24 mouse cellular contexts compared by ENCODE assay signal in genomic region chr19:4513236-4513858, GRCm38 (mm10). TPM values are rescaled to one million over a fixed set of nuclear protein-coding genes. Genes with fewer than 3 reads are reported as not detected.
A peak's percentile ranks its signal among the peaks of the same experiment; 100 is the strongest.
DNase-seq lines count a peak whose midpoint lies in the region; ATAC-seq and TF ChIP-seq lines count a peak whose summit lies in the region.
"Had no signal": no experiment of that assay in that cellular context is flagged by ENCODE, and none has a peak within 500 bp of the region (broad histone marks: within the 10 kb centered on the region; RNA-seq: fewer than 3 reads in every experiment).

No protein-coding gene starts in this region.

- H3K4me1 ChIP-seq in hindbrain, embryonic 13.5 days (replicated peaks) = peaks cover 24% of the 10 kb centered on the region
- H3K4me1 ChIP-seq in hindbrain, embryonic 11.5 days (replicated peaks; ENCODE audit: control insufficient read depth, insufficient read depth, low read length) = no peaks in the 10 kb centered on the region
- peaks cover 9% of the 10 kb centered on the region for H3K4me1 ChIP-seq in brown adipose tissue, adult 24 weeks (ENCODE audit: control insufficient read depth, insufficient read depth, insufficient read length, low read length)
- no peaks in the 10 kb centered on the region for H3K4me1 ChIP-seq in stomach, postnatal 0 days (replicated peaks; ENCODE audit: control insufficient read depth, insufficient read depth)

- no peaks in the 10 kb centered on the region for H3K9me3 ChIP-seq in hindbrain, embryonic 13.5 days
- H3K9me3 ChIP-seq in hindbrain, embryonic 11.5 days (ENCODE audit: control insufficient read depth, low read length) = no peaks in the 10 kb centered on the region
- no peaks in the 10 kb centered on the region for H3K9me3 ChIP-seq in stomach, postnatal 0 days (ENCODE audit: control insufficient read depth, low read length)
- H3K9me3 ChIP-seq: embryonic facial prominence, embryonic 15.5 days; forebrain, embryonic 10.5 days; heart, embryonic 13.5 days; intestine, embryonic 15.5 days had no signal

- no peak for ATAC-seq in hindbrain, embryonic 13.5 days (ENCODE audit: low FRiP score)
- no peak for ATAC-seq in hindbrain, embryonic 11.5 days (ENCODE audit: low FRiP score)
- ATAC-seq in stomach, postnatal 0 days (ENCODE audit: low FRiP score, low TSS enrichment) = no peak
- ATAC-seq: forebrain, embryonic 14.5 days; intestine, embryonic 15.5 days had no signal

- no peak for TF ChIP-seq CTCF in stomach, postnatal 0 days (IDR thresholded peaks at IDR 0.05; ENCODE audit: low read depth)

- TF ChIP-seq EP300 in stomach, postnatal 0 days (optimal IDR thresholded peaks at IDR 0.05) = no peak

- H3K36me3 ChIP-seq in hindbrain, embryonic 13.5 days = no peaks in the 10 kb centered on the region
- H3K36me3 ChIP-seq in hindbrain, embryonic 11.5 days (ENCODE audit: control insufficient read depth, insufficient read depth, low read length) = no peaks in the 10 kb centered on the region
- no peaks in the 10 kb centered on the region; the same call in 1 of the 2 replicates for H3K36me3 ChIP-seq in stomach, postnatal 0 days (ENCODE audit: control insufficient read depth, insufficient read depth, low read length)
- H3K36me3 ChIP-seq: embryonic facial prominence, embryonic 15.5 days; forebrain, embryonic 10.5 days; heart, embryonic 13.5 days; intestine, embryonic 15.5 days had no signal

- H3K27me3 ChIP-seq in hindbrain, embryonic 13.5 days = peaks cover 11% of the 10 kb centered on the region; the same call in 1 of the 2 replicates
- no peaks in the 10 kb centered on the region for H3K27me3 ChIP-seq in hindbrain, embryonic 11.5 days (ENCODE audit: control insufficient read depth, insufficient read depth, low read length)
- H3K27me3 ChIP-seq in stomach, postnatal 0 days (ENCODE audit: control insufficient read depth, insufficient read depth, low read length) = no peaks in the 10 kb centered on the region
- H3K27me3 ChIP-seq: CH12.LX; intestine, embryonic 15.5 days had no signal

- H3K4me3 ChIP-seq in hindbrain, embryonic 13.5 days = no peak overlapping the region
- no peak overlapping the region for H3K4me3 ChIP-seq in hindbrain, embryonic 11.5 days (ENCODE audit: low read depth, low read length)
- H3K4me3 ChIP-seq in brown adipose tissue, adult 24 weeks (ENCODE audit: insufficient read depth, low read depth, low read length) = no peak overlapping the region
- H3K4me3 ChIP-seq in stomach, postnatal 0 days (ENCODE audit: low read depth, low read length) = no peak overlapping the region
- H3K4me3 ChIP-seq: embryonic facial prominence, embryonic 15.5 days; erythroblast, embryonic 14.5 days; forebrain, embryonic 10.5 days; heart, embryonic 13.5 days; intestine, embryonic 15.5 days had no signal

- H3K4me2 ChIP-seq in hindbrain, embryonic 13.5 days = no peak overlapping the region
- no peak overlapping the region for H3K4me2 ChIP-seq in hindbrain, embryonic 11.5 days (replicated peaks; ENCODE audit: low read depth, low read length)
- H3K4me2 ChIP-seq in stomach, postnatal 0 days (replicated peaks; ENCODE audit: low read depth) = no peak overlapping the region
- H3K4me2 ChIP-seq: embryonic facial prominence, embryonic 15.5 days; heart, embryonic 13.5 days; hindbrain, embryonic 14.5 days; intestine, embryonic 15.5 days had no signal

- H3K27ac ChIP-seq in hindbrain, embryonic 13.5 days = no peak overlapping the region
- no peak overlapping the region for H3K27ac ChIP-seq in hindbrain, embryonic 11.5 days (ENCODE audit: low read depth, low read length)
- H3K27ac ChIP-seq in brown adipose tissue, adult 24 weeks (replicated peaks; ENCODE audit: low read depth, low read length) = peak overlapping the region; percentile 66
- no peak overlapping the region for H3K27ac ChIP-seq in stomach, postnatal 0 days (replicated peaks)
- H3K27ac ChIP-seq: embryonic facial prominence, embryonic 15.5 days; forebrain, embryonic 10.5 days; heart, embryonic 13.5 days; hindbrain, embryonic 14.5 days; intestine, embryonic 15.5 days had no signal

- peak; percentile 24 for DNase-seq in cerebellum, adult 9-11 months
- no peak for DNase-seq in cerebellum, postnatal 4 days (ENCODE audit: low spot score in 2 of 2)
- no peak for DNase-seq in hindbrain, embryonic 11.5 days (ENCODE audit: low spot score)
- DNase-seq in stomach, postnatal 0 days (ENCODE audit: low spot score) = peak; percentile 14
- DNase-seq in Muller cell, postnatal 12 days (ENCODE audit: inconsistent ontology term) = no peak
- DNase-seq: adrenal gland, adult 8-10 months; cerebellum, adult 11-12 months; cerebellum, adult 9-10 months; cerebellum, postnatal 36 days; gastrocnemius, postnatal 10 days; heart, postnatal 4 days had no signal

- 78% methylated on average over 4 of the region's 4 CpGs for WGBS in hindbrain, embryonic 13.5 days
- 70% methylated on average over 4 of the region's 4 CpGs for WGBS in hindbrain, embryonic 11.5 days
- WGBS in stomach, postnatal 0 days = 72% methylated on average over 4 of the region's 4 CpGs

- H3K9ac ChIP-seq in hindbrain, embryonic 13.5 days = peak overlapping the region; percentile 13; the same call in 1 of the 2 replicates
- no peak overlapping the region for H3K9ac ChIP-seq in hindbrain, embryonic 11.5 days (ENCODE audit: low read depth, low read length)
- H3K9ac ChIP-seq in stomach, postnatal 0 days (ENCODE audit: low read length) = no peak overlapping the region
- H3K9ac ChIP-seq: embryonic facial prominence, embryonic 15.5 days; heart, embryonic 13.5 days; hindbrain, embryonic 14.5 days; intestine, embryonic 15.5 days had no signal

RNA-seq across cellular contexts. Expression of gene Pcx, which starts 3.1 kb away (rescaled TPM):
- polyA plus RNA-seq in hindbrain, embryonic 13.5 days (2015; fragmentation: Nextera tagmentation; extraction: Ambion mirVana) = 22.5 and 24.3 TPM in 2 replicates
- 11.8 and 13.4 TPM in 2 replicates for polyA plus RNA-seq in hindbrain, embryonic 11.5 days (2014; fragmentation: Nextera tagmentation; extraction: Ambion mirVana)
- polyA plus RNA-seq in brown adipose tissue, adult 24 weeks (2012; ENCODE audit: insufficient read depth, insufficient read length, missing spikeins) = 328 and 343 TPM in 2 replicates
- polyA plus RNA-seq in stomach, postnatal 0 days (2015; fragmentation: Nextera tagmentation; extraction: Ambion mirVana) = 28.9 and 33.9 TPM in 2 replicates

RNA-seq across cellular contexts. Expression of gene 2010003K11Rik, which starts 15.0 kb away (rescaled TPM):
- polyA plus RNA-seq in hindbrain, embryonic 13.5 days (2015; fragmentation: Nextera tagmentation; extraction: Ambion mirVana) = not detected in 2 replicates
- not detected in 2 replicates for polyA plus RNA-seq in hindbrain, embryonic 11.5 days (2014; fragmentation: Nextera tagmentation; extraction: Ambion mirVana)
- polyA plus RNA-seq in brown adipose tissue, adult 24 weeks (2012; ENCODE audit: insufficient read depth, insufficient read length, missing spikeins) = 30.6 and 32.3 TPM in 2 replicates
- 0.74 and 1.5 TPM in 2 replicates for polyA plus RNA-seq in stomach, postnatal 0 days (2015; fragmentation: Nextera tagmentation; extraction: Ambion mirVana)
- polyA plus RNA-seq: brain, embryonic 14.5 days; embryonic facial prominence, embryonic 11.5 days; embryonic facial prominence, embryonic 15.5 days; erythroblast, embryonic 14.5 days; forebrain, embryonic 10.5 days; forebrain, embryonic 14.5 days; heart, embryonic 13.5 days; heart, postnatal 0 days; hindbrain, embryonic 14.5 days had no signal

RNA-seq across cellular contexts. Expression of gene Syt12, which starts 36.1 kb away (rescaled TPM):
- polyA plus RNA-seq in hindbrain, embryonic 13.5 days (2015; fragmentation: Nextera tagmentation; extraction: Ambion mirVana) = 2.9 and 3.6 TPM in 2 replicates
- polyA plus RNA-seq in hindbrain, embryonic 11.5 days (2014; fragmentation: Nextera tagmentation; extraction: Ambion mirVana) = 0.91 and 0.99 TPM in 2 replicates
- 6.9 and 8.0 TPM in 2 replicates for polyA plus RNA-seq in brown adipose tissue, adult 24 weeks (2012; ENCODE audit: insufficient read depth, insufficient read length, missing spikeins)
- polyA plus RNA-seq in stomach, postnatal 0 days (2015; fragmentation: Nextera tagmentation; extraction: Ambion mirVana) = 1.9 and 2.5 TPM in 2 replicates
- polyA plus RNA-seq: erythroblast, embryonic 14.5 days had no signal

Comparison
In these comparisons a context has a peak if more than half of its experiments do, and no peak if none do; other contexts are left out.
1. DNase-seq: peak in cerebellum, adult 9-11 months (single experiment) and stomach, postnatal 0 days (single experiment); none in cerebellum, postnatal 4 days (0 of 2), hindbrain, embryonic 11.5 days (single experiment) and Muller cell, postnatal 12 days (single experiment).
2. RNA of gene 2010003K11Rik, which starts 15.0 kb away (polyA plus RNA-seq): 30.6 to 32.3 TPM in brown adipose tissue, adult 24 weeks; 0.74 to 1.5 TPM in stomach, postnatal 0 days, not detected in hindbrain, embryonic 13.5 days and not detected in hindbrain, embryonic 11.5 days; every median in the first group is over 10 times any median in the second.